Mouse (Mus musculus) MEL (cell line): ENCODE results near the gene Per1.

ENCODE experiments used
- EP300 ChIP-seq, 2 experiments: IDR thresholded peaks; 2 replicates each; pipeline ENCODE4 v1.6.1; 2011; ENCODE audit warnings: improper control_type of control experiment in 2 of 2, low read length in 2 of 2, low read depth in 1 of 2, mild to moderate bottlenecking in 1 of 2
- POLR2A ChIP-seq, 2 experiments: IDR thresholded peaks; 2 replicates each; pipeline ENCODE4 v1.6.1; 2011 to 2012; ENCODE audit warnings: low read length in 2 of 2, mild to moderate bottlenecking in 2 of 2, control low read depth in 1 of 2, improper control_type of control experiment in 1 of 2, low read depth in 1 of 2, moderate library complexity in 1 of 2; ENCODE audit not compliant: control insufficient read depth in 1 of 2, insufficient read depth in 1 of 2, poor library complexity in 1 of 2

GRCm38 (mm10) chr11:69060448-69061254, 34.4 kb upstream of the Per1 start:
- no peak for TF ChIP-seq POLR2A (IDR thresholded peaks at IDR 0.05; ENCODE audit: control insufficient read depth in 1 of 2, insufficient read depth in 1 of 2, low read depth in 1 of 2, low read length in 2 of 2, poor library complexity in 1 of 2)
- no peak for TF ChIP-seq EP300 (IDR thresholded peaks at IDR 0.05; ENCODE audit: low read depth in 1 of 2, low read length in 2 of 2)
